Mouse (Mus musculus) adrenal gland, postnatal 4 days (tissue): ENCODE results near the gene Gnpda2. TPM values are rescaled to one million over a fixed set of nuclear protein-coding genes. Genes with fewer than 3 reads are reported as not detected.
A peak's percentile ranks its signal among the peaks of the same experiment; 100 is the strongest.

Experiments used
- DNase-seq, 2 experiments: peaks; one replicate each; pipeline ENCODE4 v3.0.0; 2021 to 2022; ENCODE audit warnings: low spot score in 2 of 2, mixed read lengths in 2 of 2
- long read RNA-seq, 2 experiments: library from polyadenylated mRNA; stranded (forward); transcript quantifications; one replicate each; pipeline ENCODE4 v2.0.0; 2021
- total RNA-seq, 2 experiments: library from RNA; stranded (reverse); gene quantifications; 2 replicates each; pipeline ENCODE4 v1.2.3; 2021

Gene Gnpda2
- 10 to 100 TPM; 34.2 to 35.5 TPM for total RNA-seq
- long read RNA-seq, experiment 1, transcript Gnpda2-201 (7 exons, 1,894 nt): major isoform, 31 of 35 reads
- long read RNA-seq, experiment 1, partial matches to known transcripts: 1 of 35 reads
- long read RNA-seq, experiment 1, other reads (novel, unspliced or antisense): 1 of 35 reads
- long read RNA-seq, experiment 2, transcript Gnpda2-207 (7 exons, 1,011 nt): minor isoform, 5 of 69 reads
- long read RNA-seq, experiment 2, transcript Gnpda2-201 (7 exons, 1,894 nt): major isoform, 56 of 69 reads
- long read RNA-seq, experiment 2, partial matches to known transcripts: 2 of 69 reads
- long read RNA-seq, experiment 2, other reads (novel, unspliced or antisense): 6 of 69 reads

DNA sequence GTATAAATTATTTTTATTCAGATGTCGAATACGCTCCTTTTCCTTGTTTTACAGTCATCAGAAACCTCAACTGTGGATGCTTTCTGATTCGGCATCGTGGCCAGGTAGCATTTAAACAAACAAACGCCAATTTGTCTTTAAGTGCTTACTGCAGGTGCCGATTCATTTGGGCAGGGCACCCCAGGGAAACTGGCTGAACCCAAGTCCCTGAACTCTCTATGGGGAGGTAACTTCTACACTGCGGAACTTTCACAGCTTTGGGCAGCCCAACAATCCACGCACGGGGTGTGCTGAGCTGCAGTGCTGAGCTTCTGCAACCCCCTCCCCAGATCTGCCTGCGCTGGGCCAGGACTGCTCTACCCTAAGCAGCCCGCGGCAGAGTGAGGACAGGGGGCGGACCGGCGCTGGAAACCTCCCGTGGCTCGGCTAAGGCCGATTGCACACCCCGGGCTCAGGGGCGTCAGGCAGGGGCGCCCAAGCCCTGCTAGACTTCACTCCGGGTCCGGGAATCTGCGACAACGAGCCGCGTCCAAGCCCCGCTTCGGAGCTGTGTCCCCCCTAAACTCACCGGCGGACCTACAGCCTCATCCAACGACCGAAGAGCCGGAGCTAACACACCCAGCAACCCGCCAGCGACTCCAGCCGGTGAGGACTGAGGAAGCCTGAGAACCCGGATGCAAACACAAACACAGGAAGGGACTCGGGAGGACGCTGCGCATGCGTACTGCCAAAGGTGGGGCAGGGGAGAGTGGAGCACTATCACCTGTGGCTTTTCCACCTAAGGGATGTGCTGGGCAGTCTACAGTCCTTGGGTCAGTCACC, at the start of gene Gnpda2:
Gnpda2 (minus strand) TSS at position 701 of the 822 bp plus-strand sequence.
- DNase-seq: peak; percentile 55 to 81

DNA sequence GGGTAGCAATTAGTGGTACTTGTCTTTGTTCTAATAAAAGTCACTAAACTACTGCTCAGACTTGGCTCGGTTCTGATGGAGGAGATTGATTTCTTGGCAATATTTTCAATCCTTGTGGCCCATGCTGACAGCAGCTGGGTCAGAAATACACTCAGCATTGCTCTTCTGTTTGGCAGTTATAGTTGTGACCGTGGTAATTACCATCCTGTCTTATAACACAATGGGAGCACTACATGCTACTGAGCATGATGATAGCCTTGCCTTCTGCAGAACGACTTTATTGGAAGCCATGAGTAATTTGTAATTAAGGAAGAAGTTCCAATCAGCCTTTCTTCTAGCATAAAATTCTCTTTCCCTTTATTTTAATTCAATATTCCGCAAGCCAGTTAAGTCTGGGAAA, 42.6 kb upstream of the Gnpda2 start:
- no peak for DNase-seq

DNA sequence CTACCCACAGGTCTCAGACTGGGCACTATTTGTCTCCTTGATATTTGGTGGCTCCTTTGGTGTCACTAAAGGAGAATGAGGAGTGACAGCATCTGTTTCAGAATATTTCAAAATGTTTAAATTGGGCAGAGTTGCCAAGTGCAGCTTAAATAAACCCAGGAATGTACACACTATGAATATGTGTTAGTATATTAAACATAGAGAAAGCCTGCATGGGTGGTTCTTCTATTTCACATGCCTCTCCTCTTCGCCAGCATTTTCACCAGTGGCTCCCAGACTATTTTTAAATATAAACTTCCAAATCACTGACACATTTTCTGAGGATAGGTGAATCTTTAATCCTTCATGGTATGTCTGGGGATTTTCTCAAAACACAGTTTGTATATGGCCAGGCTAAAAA, 28.8 kb upstream of the Gnpda2 start:
- no peak for DNase-seq

DNA sequence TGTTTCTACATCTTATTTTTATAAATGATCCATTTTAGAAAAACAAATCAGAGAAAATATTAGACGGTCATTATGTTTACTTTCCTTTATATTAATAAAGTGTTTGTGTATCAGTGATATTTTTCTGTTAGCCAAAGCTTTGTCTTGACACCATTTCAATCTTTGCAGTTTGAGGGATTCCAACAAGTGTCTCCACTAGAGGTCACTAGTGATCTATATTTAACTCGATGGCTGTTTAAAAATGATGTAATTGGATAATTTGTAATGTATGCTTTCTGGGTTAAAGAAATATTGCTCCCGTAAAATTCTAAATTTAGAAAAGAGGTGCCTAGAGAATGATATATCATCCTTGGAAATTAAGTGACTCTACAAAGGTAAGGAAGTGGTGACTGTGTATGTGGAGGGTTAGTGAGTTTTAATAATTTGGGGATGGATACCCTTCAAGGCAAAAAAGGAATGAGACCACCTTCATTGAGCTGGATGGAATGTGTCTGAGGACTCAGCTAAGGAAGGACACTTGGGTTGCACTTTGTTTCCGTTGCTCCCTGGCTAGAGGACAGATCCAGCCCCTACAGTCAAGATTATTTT, 21.2 kb upstream of the Gnpda2 start:
- no peak for DNase-seq

- DNase-seq: no peak
Measured at GRCm38 (mm10) chr5:69601027-69601426, 8.9 kb upstream of the Gnpda2 start.

DNA sequence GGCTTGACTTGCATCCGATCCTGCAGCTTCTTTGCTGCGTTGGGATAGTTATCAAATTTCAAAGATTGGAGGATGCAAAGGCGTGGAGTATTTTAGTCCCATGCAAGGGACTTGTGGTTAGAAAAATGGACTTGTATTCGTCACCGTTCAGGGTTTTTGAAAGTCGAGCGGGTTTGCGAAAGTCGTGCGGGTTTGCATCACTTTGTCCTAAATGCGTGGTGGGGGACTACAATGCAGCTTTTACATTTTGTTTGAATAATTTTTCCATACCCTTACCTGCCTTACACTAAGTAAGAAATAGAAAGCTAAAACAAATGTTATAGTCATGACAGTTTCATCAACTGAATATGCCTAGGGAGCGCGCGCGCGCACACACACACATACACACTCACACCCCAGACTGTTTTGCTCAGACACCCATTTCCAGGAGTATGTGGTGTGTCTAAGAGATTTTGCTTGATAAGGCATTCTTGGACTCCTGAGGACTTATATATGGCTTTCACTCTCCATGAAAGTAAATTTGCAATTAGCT, 34.7 kb downstream of the Gnpda2 start:
- DNase-seq: no peak

- DNase-seq: peak; percentile 90 to 95
Measured at GRCm38 (mm10) chr5:69556628-69557403, 35.3 kb downstream of the Gnpda2 start, which contains the start of gene Guf1. Gene Guf1, plus strand, starts transcription at chr5:69556923.

GRCm38 (mm10) chr5:69542489-69542888, 49.7 kb downstream of the Gnpda2 start, which contains the start of gene Yipf7:
Gene Yipf7, minus strand, starts transcription at chr5:69542648.
- DNase-seq: no peak

DNA sequence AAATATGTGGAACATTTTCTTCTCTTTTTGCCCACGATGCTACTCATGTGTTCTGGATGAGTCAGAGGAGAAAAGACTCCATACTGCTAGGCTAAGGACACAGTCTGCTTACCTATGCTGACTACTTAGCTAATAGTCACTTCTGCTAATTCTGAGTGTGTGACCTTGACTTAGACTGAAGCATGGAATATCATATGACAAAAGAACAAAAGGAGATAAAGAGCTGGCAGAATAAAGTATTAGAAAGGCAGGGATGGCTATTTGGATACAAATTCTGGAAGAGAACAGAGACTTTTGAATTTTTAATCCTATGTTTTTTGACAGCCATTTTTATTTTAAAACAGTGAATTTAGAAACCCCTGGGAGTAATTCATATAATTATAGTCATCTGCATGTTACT, 50.5 kb downstream of the Gnpda2 start:
- no peak for DNase-seq

DNA sequence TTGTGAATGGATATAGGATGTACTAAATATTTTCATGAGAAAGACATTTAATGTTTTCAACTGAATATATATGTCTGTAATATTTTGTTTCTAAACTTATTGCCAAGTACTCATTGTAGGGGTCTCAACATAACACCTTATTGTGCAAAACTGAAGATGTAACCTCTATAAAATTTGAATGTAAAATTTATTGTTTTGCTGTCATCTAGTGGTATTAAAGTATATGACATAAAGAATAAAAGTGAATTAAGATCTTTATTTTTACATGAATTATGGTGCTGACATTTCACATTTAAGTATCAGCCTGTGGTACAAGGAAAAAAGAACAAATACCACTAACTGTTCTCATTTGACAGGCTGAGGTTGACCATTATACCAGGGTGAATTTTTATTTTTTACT, 68.2 kb downstream of the Gnpda2 start:
- no peak for DNase-seq

Other genes starting within 250 kb of the Gnpda2 start
- gene Yipf7, start 49.7 kb downstream of the Gnpda2 start, total RNA-seq: 1 to 10 TPM in 1 of 2 experiments, under 1 TPM in 1; 0.73 to 2.0 TPM
- 10 to 100 TPM; 36.7 to 37.4 TPM for gene Guf1, start 35.4 kb downstream of the Gnpda2 start, total RNA-seq